Mouse (Mus musculus): ENCODE measurements around the gene Top3b. TPM values are rescaled to one million over a fixed set of nuclear protein-coding genes. Genes with fewer than 3 reads are reported as not detected.

Top3b gene
- polyA plus RNA-seq, 1 experiment from 2014 or later, result 67.5 TPM

- H3K27ac ChIP-seq (replicated peaks; ENCODE audit: low read depth, low read length), result no peak overlapping the region
These were observed 60.3 kb downstream of the Top3b start for GRCm38 (mm10) chr16:16930810-16931296.

DNA sequence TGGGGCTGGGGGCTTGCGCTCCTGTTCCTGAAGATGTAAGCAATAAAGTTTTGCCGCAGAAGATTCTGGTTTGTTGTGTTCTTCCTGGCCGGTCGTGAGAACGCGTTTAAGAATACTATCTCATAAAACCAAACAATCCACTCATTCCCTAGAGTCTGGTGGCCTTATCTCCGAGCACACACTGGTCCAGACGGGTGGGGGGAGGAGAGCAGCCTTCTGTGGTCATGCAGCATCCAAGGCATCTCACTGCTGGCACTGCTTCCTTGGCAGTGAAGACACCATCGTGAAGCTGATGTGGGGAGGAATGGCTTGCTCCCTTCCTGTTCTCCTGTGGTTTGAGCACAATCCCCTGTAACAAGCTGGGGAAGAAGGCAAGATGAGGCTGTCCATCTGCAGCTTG is 69.0 kb downstream of the Top3b start:
- Histone ChIP-seq H3K27ac (replicated peaks; ENCODE audit: low read depth, low read length) (no peak overlapping the region), H3K9ac (replicated peaks; ENCODE audit: low read length) (no peak overlapping the region), H3K27me3 (ENCODE audit: control insufficient read depth, insufficient read depth, low read length) (no peaks in the 10 kb centered on the region), H3K9me3 (ENCODE audit: control insufficient read depth, low read length) (no peaks in the 10 kb centered on the region), H3K4me3 (replicated peaks; ENCODE audit: low read depth, low read length) (no peak overlapping the region), H3K4me1 (ENCODE audit: control insufficient read depth, insufficient read depth, low read length) (no peaks in the 10 kb centered on the region), H3K36me3 (ENCODE audit: control insufficient read depth, insufficient read depth, low read length) (no peaks in the 10 kb centered on the region), H3K4me2 (ENCODE audit: low read length) (no peak overlapping the region)
- DNase-seq (no peak), ATAC-seq (ENCODE audit: low FRiP score, low TSS enrichment) (no peak)
- 94% methylated on average over 9 of the region's 9 CpGs for WGBS

More at GRCm38 (mm10) chr16:16930810-16931296, 60.3 kb downstream of the Top3b start:
- Histone ChIP-seq H3K4me3 (replicated peaks; ENCODE audit: low read depth, low read length) (no peak overlapping the region), H3K9ac (replicated peaks; ENCODE audit: low read length) (no peak overlapping the region), H3K27me3 (ENCODE audit: control insufficient read depth, insufficient read depth, low read length) (no peaks in the 10 kb centered on the region), H3K4me1 (ENCODE audit: control insufficient read depth, insufficient read depth, low read length) (no peaks in the 10 kb centered on the region), H3K4me2 (ENCODE audit: low read length) (no peak overlapping the region), H3K36me3 (ENCODE audit: control insufficient read depth, insufficient read depth, low read length) (peaks cover 7% of the 10 kb centered on the region), H3K9me3 (ENCODE audit: control insufficient read depth, low read length) (no peaks in the 10 kb centered on the region)
- DNase-seq (peak; percentile 20), ATAC-seq (ENCODE audit: low FRiP score, low TSS enrichment) (peak; percentile 40; the same call in 1 of the 2 replicates)
- whole genome bisulfite sequencing, result 76% methylated on average over 5 of the region's 5 CpGs

- 89% methylated on average over 2 of the region's 2 CpGs for WGBS
- no peak for ATAC-seq (ENCODE audit: low FRiP score, low TSS enrichment)
- DNase-seq, result no peak
These were observed 70.5 kb downstream of the Top3b start for GRCm38 (mm10) chr16:16941078-16941477.

More at GRCm38 (mm10) chr16:16941078-16941477, 70.5 kb downstream of the Top3b start:
- H3K9me3 ChIP-seq (ENCODE audit: control insufficient read depth, low read length), result no peaks in the 10 kb centered on the region
- H3K4me2 ChIP-seq (ENCODE audit: low read length), result no peak overlapping the region
- no peak overlapping the region for H3K27ac ChIP-seq (replicated peaks; ENCODE audit: low read depth, low read length)
- H3K27me3 ChIP-seq (ENCODE audit: control insufficient read depth, insufficient read depth, low read length), result no peaks in the 10 kb centered on the region
- no peak overlapping the region for H3K9ac ChIP-seq (replicated peaks; ENCODE audit: low read length)
- no peaks in the 10 kb centered on the region for H3K4me1 ChIP-seq (ENCODE audit: control insufficient read depth, insufficient read depth, low read length)
- no peak overlapping the region for H3K4me3 ChIP-seq (replicated peaks; ENCODE audit: low read depth, low read length)
- H3K36me3 ChIP-seq (ENCODE audit: control insufficient read depth, insufficient read depth, low read length), result no peaks in the 10 kb centered on the region

Other genes starting within 250 kb of the Top3b start
- not detected in 2 replicates for gene Olfr19, start 194.3 kb upstream of the Top3b start, polyA plus RNA-seq (2014; fragmentation: Nextera tagmentation; extraction: Ambion mirVana)
- gene Spag6l, start 41.3 kb upstream of the Top3b start, polyA plus RNA-seq (2014; fragmentation: Nextera tagmentation; extraction: Ambion mirVana), result 17.9 and 18.7 TPM in 2 replicates
- gene Igll1, start 6.8 kb upstream of the Top3b start, polyA plus RNA-seq (2014; fragmentation: Nextera tagmentation; extraction: Ambion mirVana), result not detected in 2 replicates
- 0.84 and 1.3 TPM in 2 replicates for gene Vpreb1, start 107 bp downstream of the Top3b start, polyA plus RNA-seq (2014; fragmentation: Nextera tagmentation; extraction: Ambion mirVana)
- 15.5 and 17.4 TPM in 2 replicates for gene Ppm1f, start 25.7 kb downstream of the Top3b start, polyA plus RNA-seq (2014; fragmentation: Nextera tagmentation; extraction: Ambion mirVana)
- 214 and 219 TPM in 2 replicates for gene Mapk1, start 112.6 kb downstream of the Top3b start, polyA plus RNA-seq (2014; fragmentation: Nextera tagmentation; extraction: Ambion mirVana)
- gene Ypel1, start 199.0 kb downstream of the Top3b start, polyA plus RNA-seq (2014; fragmentation: Nextera tagmentation; extraction: Ambion mirVana), result 169 and 174 TPM in 2 replicates
- 142 and 145 TPM in 2 replicates for gene Ppil2, start 240.5 kb downstream of the Top3b start, polyA plus RNA-seq (2014; fragmentation: Nextera tagmentation; extraction: Ambion mirVana)